17 mouse cellular contexts compared by ENCODE assay signal in genomic region chr12:102607066-102607465, GRCm38 (mm10). TPM values are rescaled to one million over a fixed set of nuclear protein-coding genes. Genes with fewer than 3 reads are reported as not detected.
"Had no signal": no experiment of that assay in that cellular context is flagged by ENCODE, and none has a peak within 500 bp of the region (broad histone marks: within the 10 kb centered on the region; RNA-seq: fewer than 3 reads in every experiment).

No protein-coding gene starts in this region.

- H3K4me2 ChIP-seq: liver, embryonic 12.5 days; lung, embryonic 14.5 days; midbrain, embryonic 11.5 days; midbrain, embryonic 13.5 days; midbrain, embryonic 15.5 days; neural tube, embryonic 13.5 days; neural tube, embryonic 15.5 days had no signal

- DNase-seq: lung, embryonic 14.5 days; retina, postnatal 1 day; right cerebral cortex, postnatal 14 days; spleen, adult 18-20 months; thymus, adult 18-20 months; thymus, postnatal 14 days; thymus, postnatal 36 days had no signal

- H3K4me1 ChIP-seq: liver, embryonic 12.5 days had no signal

- H3K27ac ChIP-seq: liver, embryonic 12.5 days; liver, embryonic 14.5 days; macrophage; midbrain, embryonic 13.5 days; midbrain, embryonic 15.5 days; neural tube, embryonic 13.5 days; neural tube, embryonic 15.5 days had no signal

- H3K27me3 ChIP-seq: liver, embryonic 12.5 days; megakaryocyte, embryonic 14.5 days; midbrain, embryonic 13.5 days; midbrain, embryonic 15.5 days; neural tube, embryonic 13.5 days; neural tube, embryonic 15.5 days had no signal

- H3K4me3 ChIP-seq: liver, embryonic 12.5 days; megakaryocyte, embryonic 14.5 days; midbrain, embryonic 13.5 days; midbrain, embryonic 15.5 days; neural tube, embryonic 13.5 days; neural tube, embryonic 15.5 days had no signal

- H3K9me3 ChIP-seq: liver, embryonic 12.5 days; megakaryocyte, embryonic 14.5 days; midbrain, embryonic 13.5 days; midbrain, embryonic 15.5 days; neural tube, embryonic 13.5 days; neural tube, embryonic 15.5 days had no signal

- ATAC-seq: liver, embryonic 12.5 days; midbrain, embryonic 13.5 days; midbrain, embryonic 15.5 days had no signal

- H3K36me3 ChIP-seq: midbrain, embryonic 15.5 days had no signal

- H3K9ac ChIP-seq: liver, embryonic 12.5 days; liver, embryonic 14.5 days; lung, embryonic 14.5 days; midbrain, embryonic 13.5 days; midbrain, embryonic 15.5 days; neural tube, embryonic 13.5 days; neural tube, embryonic 15.5 days had no signal

RNA-seq across cellular contexts. Expression of gene Chga, which starts 52.3 kb away (rescaled TPM):
- polyA plus RNA-seq: liver, adult 2 months; macrophage had no signal
